Mouse (Mus musculus) frontal cortex, adult 2 months (tissue): Measurements from ENCODE around the gene 6030468B19Rik. TPM values are rescaled to one million over a fixed set of nuclear protein-coding genes. Genes with fewer than 3 reads are reported as not detected.
A peak's percentile ranks its signal among the peaks of the same experiment; 100 is the strongest.

Experiments
- DNase-seq, 2 experiments: peaks; one replicate each; pipeline ENCODE4 v3.0.0; 2022; ENCODE audit warnings: low spot score in 1 of 2; ENCODE audit errors: extremely low spot score in 1 of 2
- polyA plus RNA-seq: library from polyadenylated mRNA; depleted of rRNA; stranded (reverse); fragments of >200 nt; gene quantifications from 2 replicates; pipeline ENCODE4 v1.2.3, GENCODE M21; 2012; rRNA removed

Gene 6030468B19Rik
- polyA plus RNA-seq, result 0.23 and 0.32 TPM in 2 replicates

GRCm38 (mm10) chr11:117797511-117798159 lies at the start of gene 6030468B19Rik:
Gene 6030468B19Rik, plus strand, starts transcription at chr11:117797660.
- no peak for DNase-seq

GRCm38 (mm10) chr11:117748628-117749027 lies 48.8 kb upstream of the 6030468B19Rik start:
- DNase-seq, result no peak

DNA sequence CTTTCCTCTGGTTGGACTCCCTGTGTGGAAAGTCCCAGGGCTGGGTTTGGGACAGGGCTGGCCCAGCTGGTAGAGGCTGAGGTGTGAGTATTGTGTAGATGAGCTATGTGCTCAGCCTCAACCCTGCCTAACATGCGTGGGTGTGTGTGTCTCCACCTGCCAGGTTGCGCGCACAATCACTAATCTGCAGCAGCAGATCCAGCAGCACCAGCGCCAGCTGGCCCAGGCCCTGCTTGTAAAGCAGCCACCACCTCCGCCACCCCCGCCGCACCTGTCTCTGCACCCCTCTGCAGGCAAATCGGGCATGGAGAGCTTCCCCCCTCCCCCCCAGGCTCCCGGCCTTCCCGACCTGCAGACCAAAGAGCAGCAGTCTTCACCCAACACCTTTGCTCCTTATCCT lies 48.0 kb upstream of the 6030468B19Rik start:
- peak; percentile 68 to 83 for DNase-seq

DNA sequence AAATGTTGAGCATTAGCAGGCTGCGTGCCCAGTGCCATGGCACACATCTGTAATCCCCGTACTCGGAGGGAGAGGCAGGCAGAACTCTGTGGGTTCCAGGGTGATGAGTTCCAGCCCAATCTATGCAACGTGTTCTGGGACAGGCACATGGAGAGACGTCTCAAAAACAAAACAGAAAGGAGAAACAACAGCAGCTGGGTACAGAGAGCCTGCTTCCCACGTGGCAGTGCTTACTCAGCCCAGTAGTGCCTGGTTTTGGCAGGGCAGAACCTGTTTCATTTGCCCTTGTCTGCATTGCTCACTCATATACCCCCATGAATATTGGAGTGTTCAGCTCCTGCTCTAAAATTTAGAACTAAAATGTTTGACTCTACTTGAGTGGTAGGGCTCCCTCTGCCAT lies 45.9 kb upstream of the 6030468B19Rik start:
- no peak for DNase-seq

DNA sequence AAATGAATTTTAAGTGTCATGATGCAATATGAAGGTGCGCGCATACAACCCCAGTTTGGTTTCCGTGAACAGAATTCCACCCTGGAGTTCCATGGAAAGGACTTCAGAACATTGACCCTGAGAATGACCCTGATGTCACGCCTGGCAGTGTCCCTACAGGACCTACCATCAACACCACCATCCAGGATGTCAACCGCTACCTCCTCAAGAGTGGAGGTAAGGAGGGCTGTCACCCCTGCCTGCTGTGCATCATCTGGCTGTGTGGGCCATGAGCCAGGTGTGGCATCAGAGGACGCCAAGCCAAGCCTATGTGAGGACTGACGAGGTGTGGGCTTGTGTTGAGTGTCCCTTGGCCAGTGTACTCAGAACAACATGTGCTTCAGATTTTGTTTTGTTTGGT lies 41.6 kb upstream of the 6030468B19Rik start:
- no peak for DNase-seq

- no peak for DNase-seq
Measured at GRCm38 (mm10) chr11:117759267-117759666, 38.2 kb upstream of the 6030468B19Rik start.

DNA sequence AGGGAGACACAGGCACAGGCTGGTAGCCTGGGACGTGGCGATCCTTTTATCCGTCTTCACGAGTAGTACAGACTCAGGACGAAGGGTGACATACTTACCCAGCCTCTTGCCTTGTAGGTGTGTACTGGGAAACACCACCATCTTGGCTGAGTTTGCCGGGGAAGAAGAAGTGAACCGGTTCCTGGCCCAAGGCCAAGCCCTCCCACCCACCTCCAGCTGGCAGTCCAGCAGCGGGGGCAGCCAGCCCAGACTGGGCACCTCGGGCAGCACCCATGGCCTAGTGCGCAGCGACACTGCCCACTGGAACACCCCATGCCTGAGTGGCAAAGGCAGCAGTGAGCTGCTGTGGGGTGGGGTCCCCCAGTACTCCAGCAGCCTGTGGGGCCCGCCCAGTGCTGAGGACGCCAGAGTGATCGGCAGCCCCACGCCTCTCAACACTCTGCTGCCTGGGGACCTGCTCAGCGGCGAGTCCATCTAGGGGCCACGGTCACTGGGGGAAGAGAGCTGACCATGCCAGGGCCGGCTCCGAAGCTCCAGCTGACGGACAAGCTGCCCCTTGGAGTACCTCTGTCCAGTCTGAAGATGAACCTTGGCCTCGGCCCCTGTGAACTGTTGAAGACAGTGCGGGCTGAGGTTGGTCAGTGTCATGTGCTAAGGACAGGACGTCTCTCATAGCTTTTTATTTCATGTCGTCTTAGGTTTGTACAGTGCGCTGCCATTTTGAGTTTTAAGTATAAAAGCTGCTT lies 36.9 kb upstream of the 6030468B19Rik start:
- DNase-seq, result peak in 1 of 2 experiments; percentile 48

- no peak for DNase-seq
Measured at GRCm38 (mm10) chr11:117761801-117762200, 35.7 kb upstream of the 6030468B19Rik start.

GRCm38 (mm10) chr11:117762246-117762645 lies 35.2 kb upstream of the 6030468B19Rik start:
- DNase-seq, result no peak

- DNase-seq, result no peak
Measured at GRCm38 (mm10) chr11:117764319-117764718, 33.1 kb upstream of the 6030468B19Rik start.

DNA sequence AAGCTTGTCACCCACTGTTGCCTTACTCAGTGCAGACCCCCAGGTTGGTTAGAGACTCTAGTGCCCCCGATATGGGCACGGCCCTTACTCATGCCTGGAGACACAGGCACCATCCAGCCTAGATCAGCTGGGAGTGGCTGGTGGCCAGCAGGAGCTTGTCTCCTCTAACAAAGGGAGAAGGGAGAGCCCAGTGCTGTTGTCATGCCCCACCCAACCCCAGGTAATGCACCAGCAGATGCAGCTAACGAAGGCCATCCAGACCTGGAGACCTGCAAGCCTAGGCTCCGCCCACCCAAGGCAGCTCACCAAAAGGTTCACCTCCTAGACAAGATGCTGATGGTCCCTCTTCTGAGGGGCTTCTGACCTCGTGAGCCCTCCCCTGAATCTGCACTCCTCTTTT lies 32.1 kb upstream of the 6030468B19Rik start:
- DNase-seq, result no peak

GRCm38 (mm10) chr11:117766275-117766674 lies 31.2 kb upstream of the 6030468B19Rik start:
- peak in 1 of 2 experiments; percentile 61 for DNase-seq

DNA sequence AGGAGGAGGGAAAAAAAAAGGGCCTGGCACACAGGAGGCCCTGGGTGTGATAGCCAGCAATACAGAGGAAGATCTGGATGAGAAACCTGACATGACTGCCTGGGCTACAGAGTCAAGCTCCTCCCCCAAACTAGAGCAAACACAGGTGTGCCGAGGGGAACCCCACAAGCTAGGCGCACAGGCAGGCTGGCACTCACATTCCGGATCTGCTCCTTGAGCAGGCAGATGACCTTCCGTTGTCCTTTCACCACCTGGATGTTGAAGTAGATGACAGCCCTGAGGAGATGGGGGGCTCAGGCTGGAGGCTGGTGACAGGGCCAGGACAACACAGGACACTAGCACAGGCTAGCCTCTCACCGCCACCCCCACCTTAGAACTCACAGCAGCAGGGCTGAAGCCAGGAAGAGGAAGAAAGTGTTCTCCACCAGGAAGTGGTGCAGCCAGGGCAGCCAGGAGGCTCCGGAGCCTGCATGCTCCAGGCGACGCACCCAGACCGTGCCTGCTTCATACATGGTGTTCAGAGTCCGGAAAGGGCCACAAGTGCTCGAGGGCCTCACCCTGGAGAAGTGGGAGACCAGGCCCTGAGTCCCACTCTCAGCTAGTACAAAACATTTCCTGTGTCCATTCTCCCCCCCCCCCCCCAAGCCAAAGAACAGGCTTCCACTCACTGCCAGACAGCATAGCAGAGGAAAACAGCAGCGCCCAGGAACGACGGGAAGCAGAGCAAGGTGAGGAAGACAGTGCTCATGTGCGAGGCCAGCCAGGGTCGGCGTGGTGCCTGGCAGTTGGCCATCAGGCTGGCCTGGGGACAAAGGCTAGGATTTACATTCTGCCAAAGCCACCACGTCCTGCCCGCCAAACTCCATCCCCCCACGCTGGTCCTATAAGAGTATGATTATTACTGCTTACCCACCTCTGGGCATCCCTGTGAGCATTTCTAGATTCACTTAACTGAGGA lies 28.5 kb upstream of the 6030468B19Rik start:
- no peak for DNase-seq

GRCm38 (mm10) chr11:117769683-117770047 lies 27.8 kb upstream of the 6030468B19Rik start:
- DNase-seq, result no peak

DNA sequence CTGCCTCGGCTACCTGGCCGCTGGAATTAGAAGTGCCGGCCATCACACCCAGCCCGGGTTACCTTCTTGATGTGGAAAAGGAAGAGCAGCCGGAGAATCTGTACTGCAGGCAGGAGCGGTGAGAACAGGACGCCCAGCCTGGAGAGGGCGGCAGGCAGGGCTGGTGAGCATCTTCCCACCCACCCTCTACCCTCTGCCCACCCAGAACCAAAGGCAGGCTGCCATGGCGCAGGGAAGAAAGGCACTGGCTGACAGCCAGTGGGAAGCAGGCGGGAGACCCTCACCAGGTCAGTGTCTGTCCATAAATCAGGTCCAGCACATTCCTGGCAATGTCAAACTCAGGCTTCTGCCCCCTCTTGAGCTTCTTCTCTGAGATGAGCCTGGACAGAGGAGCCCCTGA lies 27.1 kb upstream of the 6030468B19Rik start:
- DNase-seq, result no peak

DNA sequence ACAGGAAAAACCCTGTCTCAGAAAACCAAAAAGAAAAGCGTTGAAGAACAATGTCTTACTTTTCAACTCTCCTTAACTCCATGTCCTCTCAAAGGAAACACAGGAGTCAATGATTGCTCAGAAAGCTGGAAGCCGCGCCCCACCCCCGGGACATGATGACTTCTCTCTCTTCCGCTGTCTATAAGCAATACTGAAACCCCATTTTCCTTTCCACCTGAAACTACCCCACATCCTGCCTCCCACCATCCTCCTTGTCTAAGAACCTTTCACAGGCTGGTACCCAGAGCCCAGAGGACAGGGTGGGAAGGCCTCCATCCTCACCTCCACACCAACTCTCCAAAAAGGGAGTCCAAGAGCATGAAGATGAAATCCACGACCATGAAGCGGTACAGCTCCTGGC lies 25.1 kb upstream of the 6030468B19Rik start:
- no peak for DNase-seq

GRCm38 (mm10) chr11:117774925-117775324 lies 22.5 kb upstream of the 6030468B19Rik start:
- no peak for DNase-seq

DNA sequence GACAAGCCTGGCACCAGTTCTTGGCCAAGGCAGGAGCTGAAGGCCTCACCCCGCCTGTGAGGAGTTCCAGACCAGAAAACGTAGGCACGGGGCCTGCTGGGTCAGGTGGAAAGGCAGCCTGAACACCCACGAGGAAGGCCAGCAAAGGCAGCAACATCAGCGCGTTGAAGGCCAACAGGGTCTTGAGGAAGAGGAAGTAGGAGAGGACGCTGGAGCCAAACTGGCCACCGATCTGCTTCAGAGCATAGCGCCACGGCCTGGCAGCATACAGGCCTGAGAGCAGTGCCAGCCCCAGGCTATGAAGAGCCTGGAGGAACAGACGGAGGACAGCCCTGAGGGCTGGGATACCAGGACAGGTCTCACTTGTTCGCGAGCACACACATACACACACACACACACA lies 21.9 kb upstream of the 6030468B19Rik start:
- no peak for DNase-seq

DNA sequence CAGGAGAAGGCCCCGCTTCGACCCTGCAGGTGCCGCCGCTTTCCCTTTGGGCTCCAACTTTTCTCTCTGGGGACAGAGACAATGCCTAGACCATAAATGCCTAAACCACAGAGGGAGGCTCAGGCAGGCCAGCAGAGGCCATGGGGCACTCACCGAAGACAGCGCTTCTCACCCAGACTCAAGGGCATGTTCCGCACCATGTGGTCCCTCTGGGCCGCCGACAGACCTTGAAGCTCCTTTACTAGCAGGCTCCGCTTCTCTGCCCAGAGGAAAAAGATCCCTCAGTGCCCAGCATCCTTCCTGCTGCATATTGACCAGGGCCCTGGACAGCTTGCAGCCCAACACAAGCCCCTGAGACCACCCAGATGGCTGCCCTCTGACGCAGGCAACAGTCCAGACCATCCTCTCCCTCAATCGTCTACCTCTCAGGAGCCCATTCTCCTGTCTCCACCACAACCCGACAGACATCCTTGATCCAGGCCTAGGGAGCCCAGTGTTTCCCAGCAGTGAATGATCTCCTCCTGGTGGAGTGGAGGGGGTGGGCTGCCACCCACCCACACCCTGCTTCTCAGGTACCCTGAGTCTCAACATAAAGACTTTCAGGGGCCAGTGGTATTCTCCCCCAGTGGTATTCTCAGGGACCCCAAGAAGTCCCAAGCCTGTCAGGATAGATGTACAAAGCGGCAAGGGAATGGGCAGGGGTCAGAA lies 21.2 kb upstream of the 6030468B19Rik start:
- DNase-seq, result no peak

DNA sequence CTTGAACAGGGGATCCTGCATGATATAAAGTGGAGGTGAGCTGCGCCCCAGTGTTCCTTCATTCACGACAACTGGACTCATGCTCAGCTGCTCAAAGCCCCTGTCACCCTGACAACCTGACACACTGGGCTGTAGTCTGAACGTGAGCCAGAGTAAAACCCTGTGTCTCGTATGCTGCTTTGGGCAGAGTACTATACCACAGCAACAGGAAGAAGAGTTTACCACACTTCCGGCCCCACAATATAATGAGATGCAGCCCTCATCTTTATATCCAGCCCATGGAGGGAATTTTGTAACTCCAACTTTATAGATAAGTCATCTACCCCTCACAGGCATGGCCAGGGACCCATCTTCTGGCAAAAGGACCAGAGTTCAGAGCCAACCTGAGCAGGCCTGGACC lies 20.3 kb upstream of the 6030468B19Rik start:
- no peak for DNase-seq
